Mouse (Mus musculus): Measurements from ENCODE around the gene Syn3. TPM values are rescaled to one million over a fixed set of nuclear protein-coding genes. Genes with fewer than 3 reads are reported as not detected.

The Syn3 gene
- polyA plus RNA-seq, 1 experiment from 2014 or later, result 2.1 TPM

GRCm38 (mm10) chr10:86116268-86116667, 382.4 kb downstream of the Syn3 start:
- CTCF ChIA-PET, result no interaction called here
- in situ Hi-C loops (cut with MboI; ENCODE audit: low pct_unique_long_range_greater_than_20kb), result no loop called here
- no peak for TF ChIP-seq CTCF (IDR thresholded peaks at IDR 0.05)
- H3K27me3 ChIP-seq, result no peaks in the 10 kb centered on the region
- ATAC-seq, result peak; percentile 93
- POLR2A ChIA-PET, result no interaction called here
- DNase-seq (ENCODE audit: low read depth, low spot score), result no peak

- H3K27me3 ChIP-seq, result no peaks in the 10 kb centered on the region
- ChIA-PET CTCF (interaction anchor here (1.0 kb wide), 1 partner anchor 114 kb away, joined by 3 read pairs; no protein-coding TSS in a partner anchor), POLR2A (no interaction called here)
- no peak for DNase-seq (ENCODE audit: low read depth, low spot score)
- ATAC-seq, result no peak
- no peak for TF ChIP-seq CTCF (IDR thresholded peaks at IDR 0.05)
- in situ Hi-C loops (cut with MboI; ENCODE audit: low pct_unique_long_range_greater_than_20kb), result no loop called here
Measured at GRCm38 (mm10) chr10:86114431-86114848, 384.3 kb downstream of the Syn3 start.

DNA sequence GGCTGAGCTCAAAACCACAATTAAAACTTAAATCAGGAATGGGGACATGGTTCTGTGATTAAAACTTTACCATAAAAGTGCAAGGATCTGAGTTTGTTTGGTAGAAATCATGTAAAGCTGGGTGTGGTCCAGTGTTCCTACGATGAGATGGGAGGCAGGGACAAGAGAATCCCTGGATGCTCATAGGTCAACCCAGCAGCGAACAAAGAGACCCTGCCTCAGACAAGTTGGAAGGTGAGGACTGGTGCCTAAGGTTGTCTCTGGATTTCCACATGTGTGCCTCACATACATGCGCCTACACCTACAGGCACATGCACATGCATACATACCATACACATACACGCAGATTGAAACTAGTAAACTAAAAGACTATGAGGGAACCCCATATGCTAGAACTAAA, 389.9 kb downstream of the Syn3 start:
- no peaks in the 10 kb centered on the region for H3K27me3 ChIP-seq
- no peak for DNase-seq (ENCODE audit: low read depth, low spot score)
- POLR2A ChIA-PET, result no interaction called here
- CTCF ChIA-PET, result interaction anchor here (1.0 to 1.2 kb wide), 2 partner anchors 33 to 36 kb away, joined by 3 read pairs; no protein-coding TSS in a partner anchor
- in situ Hi-C loops (cut with MboI; ENCODE audit: low pct_unique_long_range_greater_than_20kb), result loop anchor here (10.0 kb wide), 1 partner anchor 186 kb away; no protein-coding TSS in a partner anchor
- TF ChIP-seq CTCF (IDR thresholded peaks at IDR 0.05), result no peak
- no peak for ATAC-seq

GRCm38 (mm10) chr10:86107681-86108080, 391.0 kb downstream of the Syn3 start:
- in situ Hi-C loops (cut with MboI; ENCODE audit: low pct_unique_long_range_greater_than_20kb), result loop anchor here (10.0 kb wide), 1 partner anchor 187 kb away; no protein-coding TSS in a partner anchor
- TF ChIP-seq CTCF (IDR thresholded peaks at IDR 0.05), result no peak
- ATAC-seq (no peak), DNase-seq (ENCODE audit: low read depth, low spot score) (no peak)
- ChIA-PET CTCF (no interaction called here), POLR2A (interaction anchor here (0.8 kb wide), 1 partner anchor 1767 kb away, joined by 5 read pairs; no protein-coding TSS in a partner anchor)
- no peaks in the 10 kb centered on the region for H3K27me3 ChIP-seq

GRCm38 (mm10) chr10:86103976-86104375, 394.7 kb downstream of the Syn3 start:
- DNase-seq (ENCODE audit: low read depth, low spot score) (peak; percentile 93), ATAC-seq (peak; percentile 82)
- no peaks in the 10 kb centered on the region for H3K27me3 ChIP-seq
- ChIA-PET CTCF (interaction anchor here (1.0 to 1.2 kb wide), 3 partner anchors 46 to 177 kb away, joined by 3 read pairs; no protein-coding TSS in a partner anchor), POLR2A (interaction anchor here (0.7 to 1.6 kb wide), 3 partner anchors 46 to 701 kb away, joined by 3 to 9 read pairs (median 3); no protein-coding TSS in a partner anchor)
- in situ Hi-C loops (cut with MboI; ENCODE audit: low pct_unique_long_range_greater_than_20kb), result loop anchor here (10.0 kb wide), 1 partner anchor 191 kb away; no protein-coding TSS in a partner anchor
- TF ChIP-seq CTCF (IDR thresholded peaks at IDR 0.05), result no peak

DNA sequence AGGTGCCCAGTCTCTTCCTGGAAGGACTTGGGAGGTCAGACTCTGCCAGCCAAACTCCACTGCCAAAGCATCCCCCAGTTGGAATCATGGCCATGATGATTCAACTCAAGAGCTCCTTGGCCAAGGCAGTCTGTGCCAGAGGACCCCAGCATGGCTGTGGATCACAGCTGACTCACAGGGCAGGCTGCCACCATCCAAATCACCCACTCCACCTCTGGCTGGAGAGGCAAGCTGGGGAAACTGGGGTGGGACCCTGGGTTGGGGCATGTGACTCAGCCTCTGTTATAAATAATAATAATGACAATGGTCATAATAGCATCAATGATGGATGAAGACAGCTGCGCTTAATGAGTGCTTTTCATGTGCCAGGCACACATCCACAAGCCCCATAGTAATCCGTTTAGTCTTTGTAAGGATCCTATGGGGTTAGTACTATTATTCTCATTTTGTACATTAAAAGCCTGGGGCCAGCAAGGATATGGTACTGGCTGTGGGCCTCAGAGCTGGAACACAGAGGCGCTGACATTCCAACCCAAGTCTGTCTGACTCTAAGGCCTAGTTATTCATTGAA, 398.3 kb downstream of the Syn3 start:
- no peaks in the 10 kb centered on the region for H3K27me3 ChIP-seq
- ChIA-PET POLR2A (interaction anchor here (0.7 to 2.0 kb wide), 3 partner anchors 73 to 209 kb away, joined by 3 to 10 read pairs (median 6); partner anchors contain the start of gene Timp3), CTCF (interaction anchor here (1.0 to 1.6 kb wide), 3 partner anchors 9 to 364 kb away, joined by 3 to 4 read pairs (median 3); no protein-coding TSS in a partner anchor)
- no peak for TF ChIP-seq CTCF (IDR thresholded peaks at IDR 0.05)
- peak; percentile 91 for DNase-seq (ENCODE audit: low read depth, low spot score)
- in situ Hi-C loops (cut with MboI; ENCODE audit: low pct_unique_long_range_greater_than_20kb), result loop anchor here (10.0 kb wide), 1 partner anchor 194 kb away; no protein-coding TSS in a partner anchor
- ATAC-seq, result peak; percentile 64

DNA sequence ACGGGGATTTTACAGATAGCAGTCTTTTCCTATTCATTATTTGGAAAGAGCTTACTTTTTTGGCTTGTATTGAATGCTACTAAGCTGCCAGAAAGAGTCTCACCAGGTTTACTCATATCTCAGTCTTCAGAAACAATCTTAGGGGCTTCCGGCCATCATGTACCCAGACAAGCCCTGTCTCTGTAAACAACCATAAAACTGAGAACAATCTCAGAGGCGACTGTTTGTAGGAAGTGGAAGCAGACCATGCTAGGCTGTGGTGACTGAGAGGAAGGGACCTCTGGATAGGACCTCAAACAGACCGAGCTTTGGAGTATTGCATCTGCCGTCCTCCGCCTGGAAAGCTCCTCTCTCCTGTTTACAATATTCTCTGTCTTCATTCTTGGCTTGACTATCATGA, 400.3 kb downstream of the Syn3 start:
- no peak for TF ChIP-seq CTCF (IDR thresholded peaks at IDR 0.05)
- no peak for DNase-seq (ENCODE audit: low read depth, low spot score)
- CTCF ChIA-PET, result interaction anchor here (1.5 to 2.1 kb wide), 3 partner anchors 9 to 198 kb away, joined by 3 to 9 read pairs (median 8); no protein-coding TSS in a partner anchor
- POLR2A ChIA-PET, result no interaction called here
- in situ Hi-C loops (cut with MboI; ENCODE audit: low pct_unique_long_range_greater_than_20kb), result no loop called here
- no peak for ATAC-seq
- H3K27me3 ChIP-seq, result no peaks in the 10 kb centered on the region

GRCm38 (mm10) chr10:86093109-86094035, 405.3 kb downstream of the Syn3 start:
- POLR2A ChIA-PET, result interaction anchor here (0.7 kb wide), 1 partner anchor 208 kb away, joined by 3 read pairs; no protein-coding TSS in a partner anchor
- H3K27me3 ChIP-seq, result no peaks in the 10 kb centered on the region
- ATAC-seq, result no peak
- TF ChIP-seq CTCF (IDR thresholded peaks at IDR 0.05), result no peak
- in situ Hi-C loops (cut with MboI; ENCODE audit: low pct_unique_long_range_greater_than_20kb), result no loop called here
- CTCF ChIA-PET, result interaction anchor here (1.2 kb wide), 2 partner anchors 7 to 73 kb away, joined by 3 read pairs; no protein-coding TSS in a partner anchor
- no peak for DNase-seq (ENCODE audit: low read depth, low spot score)

DNA sequence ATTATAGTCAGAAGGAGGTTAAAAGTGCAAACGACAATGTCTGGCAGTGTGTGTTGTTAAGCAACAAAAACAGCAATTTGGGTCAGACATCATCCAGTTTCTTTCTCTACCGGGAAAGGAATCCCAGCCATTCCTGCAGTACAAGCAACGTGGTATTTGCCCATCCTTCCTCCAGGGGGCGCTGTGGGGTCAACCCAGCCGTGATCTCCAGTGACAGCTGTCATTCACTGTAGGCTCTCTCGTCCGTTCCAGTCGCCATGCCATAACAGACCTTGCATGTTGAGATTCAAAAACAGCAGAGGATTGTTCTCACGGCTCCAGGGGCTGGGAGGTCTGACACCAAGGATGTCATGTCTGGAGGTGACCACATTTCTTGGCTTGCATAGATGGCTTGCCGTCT, 406.8 kb downstream of the Syn3 start:
- no peak for DNase-seq (ENCODE audit: low read depth, low spot score)
- no peaks in the 10 kb centered on the region for H3K27me3 ChIP-seq
- TF ChIP-seq CTCF (IDR thresholded peaks at IDR 0.05), result peak; percentile 56
- CTCF ChIA-PET, result interaction anchor here (4.5 kb wide), 1 partner anchor 16 kb away, joined by 20 read pairs; no protein-coding TSS in a partner anchor
- in situ Hi-C loops (cut with MboI; ENCODE audit: low pct_unique_long_range_greater_than_20kb), result no loop called here
- no peak for ATAC-seq
- POLR2A ChIA-PET, result no interaction called here

DNA sequence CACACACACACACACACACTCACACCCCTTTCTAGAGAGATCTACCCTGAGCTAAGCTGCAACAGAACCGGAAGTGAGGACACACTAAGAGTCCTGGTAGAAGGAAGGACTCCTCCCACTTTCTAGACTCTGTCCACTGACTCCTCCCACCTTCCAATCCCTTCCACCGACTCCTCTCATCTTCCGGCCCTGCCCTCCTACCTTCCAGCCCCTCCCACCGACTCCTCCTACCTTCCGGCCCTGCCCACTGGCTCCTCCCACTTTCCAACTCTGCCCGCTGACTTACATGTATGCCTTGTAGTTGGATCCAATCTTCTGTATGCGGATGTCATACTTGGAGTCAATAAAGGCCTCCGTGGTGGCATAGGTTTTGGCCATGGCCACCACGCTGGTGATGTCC, 418.8 kb downstream of the Syn3 start:
- in situ Hi-C loops (cut with MboI; ENCODE audit: low pct_unique_long_range_greater_than_20kb), result no loop called here
- H3K27me3 ChIP-seq, result no peaks in the 10 kb centered on the region
- CTCF ChIA-PET, result no interaction called here
- ATAC-seq (no peak), DNase-seq (ENCODE audit: low read depth, low spot score) (no peak)
- POLR2A ChIA-PET, result no interaction called here
- no peak for TF ChIP-seq CTCF (IDR thresholded peaks at IDR 0.05)
